Mouse (Mus musculus): ENCODE data around the gene Fat3.

The Fat3 gene

DNA sequence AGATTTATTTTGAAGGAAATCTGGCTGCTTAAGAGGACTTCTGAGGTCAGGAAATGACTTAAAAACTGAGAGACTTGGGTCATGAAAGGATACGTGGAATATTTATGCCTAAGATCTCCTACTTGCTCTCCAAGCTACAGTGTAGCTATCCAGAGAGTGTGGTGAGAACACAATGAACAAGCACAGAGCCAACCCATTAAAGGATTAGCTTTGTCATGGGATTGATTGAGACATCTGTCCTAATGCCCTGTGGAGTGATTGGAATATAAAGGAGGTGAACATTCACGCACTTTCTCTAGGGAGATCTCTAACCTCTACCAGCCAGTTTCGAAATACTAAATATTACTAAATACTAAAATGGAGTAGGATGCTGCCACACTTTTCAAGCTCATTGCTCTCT lies 556.9 kb downstream of the Fat3 start:
- DNase-seq (ENCODE audit: low spot score), result no peak

DNA sequence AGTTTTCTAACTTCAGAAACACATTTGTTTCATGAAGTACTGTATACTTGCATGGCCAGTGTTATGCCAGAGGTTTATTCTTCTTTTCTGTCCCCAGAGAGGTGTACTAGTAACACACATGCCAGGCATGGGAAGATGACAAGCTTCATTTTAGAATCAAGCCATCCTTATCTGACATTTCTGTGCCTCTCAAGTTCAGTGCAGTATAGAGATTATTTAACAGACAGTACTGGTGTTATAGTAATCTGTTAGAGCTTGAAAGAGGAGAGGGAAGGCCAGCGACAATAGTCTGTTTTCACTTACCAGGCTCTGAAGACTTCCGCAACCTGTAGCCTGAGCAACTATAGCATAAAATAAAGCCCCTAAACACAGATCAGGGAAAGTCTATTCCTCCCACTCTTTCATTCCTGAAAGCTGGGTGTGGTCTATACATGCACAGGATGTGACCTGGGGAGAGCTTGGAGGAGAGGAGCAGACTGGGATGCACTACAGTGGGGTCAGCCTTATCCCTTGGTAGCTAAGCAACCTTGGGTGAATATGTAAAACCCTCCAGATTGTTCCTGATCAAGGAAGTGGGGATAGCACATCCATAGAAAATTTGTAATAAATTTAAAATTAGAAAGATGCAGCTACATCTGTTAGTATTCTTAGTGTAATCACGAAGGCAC lies 557.5 kb downstream of the Fat3 start:
- no peak for DNase-seq (ENCODE audit: low spot score)

- DNase-seq (ENCODE audit: low spot score), result peak; percentile 56
Observed at GRCm38 (mm10) chr9:15941818-15942217, 559.3 kb downstream of the Fat3 start.

DNA sequence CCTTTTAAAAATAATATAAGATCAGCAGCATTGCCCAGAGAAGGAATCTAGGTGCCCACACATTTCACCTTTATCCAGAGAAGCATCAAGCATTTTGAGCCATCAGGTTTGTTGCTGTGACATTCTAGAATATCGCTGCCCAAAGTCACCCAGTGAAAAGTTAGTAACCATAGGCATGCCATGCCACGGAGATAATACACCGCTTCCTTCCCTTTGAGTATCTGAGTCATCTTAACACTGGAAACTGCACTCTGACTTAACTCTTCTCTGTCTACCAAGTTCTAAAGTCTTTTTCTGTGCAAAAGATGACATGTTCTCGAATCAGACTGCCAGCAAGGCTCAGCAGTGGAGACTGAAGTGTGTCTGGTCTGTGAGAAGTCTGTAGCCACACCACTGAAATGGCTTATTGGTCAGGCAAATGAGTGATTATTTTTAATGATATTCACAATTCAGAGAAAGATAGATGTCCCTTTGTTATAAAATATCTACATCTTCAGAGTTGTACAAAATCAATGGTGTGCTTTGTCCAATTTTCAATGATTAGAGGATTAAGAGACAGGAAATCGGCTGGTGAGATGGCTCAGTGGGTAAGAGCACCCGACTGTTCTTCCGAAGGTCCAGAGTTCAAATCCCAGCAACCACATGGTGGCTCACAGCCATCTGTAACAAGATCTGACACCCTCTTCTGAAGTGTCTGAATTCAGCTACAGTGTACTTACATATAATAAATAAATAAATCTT lies 560.0 kb downstream of the Fat3 start:
- DNase-seq (ENCODE audit: low spot score), result peak; percentile 16

GRCm38 (mm10) chr9:15939594-15939993 lies 561.5 kb downstream of the Fat3 start:
- peak; percentile 21 for DNase-seq (ENCODE audit: low spot score)

DNA sequence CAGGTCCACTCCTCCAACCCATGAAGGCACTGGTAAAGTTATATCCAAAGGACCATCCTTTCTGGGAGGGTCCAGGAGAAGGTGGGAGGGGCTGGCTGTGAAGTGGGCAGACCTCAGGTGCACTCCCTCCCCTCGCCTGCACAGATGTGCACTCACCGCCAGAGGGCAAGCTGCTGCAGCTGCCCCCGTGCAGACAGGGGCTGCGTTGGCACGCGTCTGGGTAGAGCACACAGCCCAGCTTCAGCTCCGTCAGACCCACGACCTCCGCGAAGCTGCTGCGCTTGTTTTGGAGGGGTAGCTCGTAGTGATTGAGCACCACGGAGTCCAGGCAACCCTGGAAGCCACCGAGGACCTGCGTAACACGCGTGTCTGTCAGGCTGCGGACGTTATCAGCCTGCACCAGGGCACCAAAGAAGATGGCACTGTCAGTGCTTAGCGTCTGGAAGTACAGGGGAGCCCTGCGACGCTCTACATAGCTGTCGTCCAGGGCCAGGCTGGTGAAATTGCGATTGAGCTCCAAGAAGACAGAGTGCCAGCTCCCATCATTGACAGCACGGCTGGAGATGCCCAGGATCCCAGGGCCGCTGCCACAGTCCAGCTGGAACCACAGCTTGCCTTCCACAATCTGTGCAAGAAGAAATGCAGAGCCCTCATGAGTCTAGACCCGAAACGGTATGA lies 563.1 kb downstream of the Fat3 start:
- DNase-seq (ENCODE audit: low spot score), result no peak

GRCm38 (mm10) chr9:15930928-15931443 lies 570.1 kb downstream of the Fat3 start:
- no peak for DNase-seq (ENCODE audit: low spot score)

DNA sequence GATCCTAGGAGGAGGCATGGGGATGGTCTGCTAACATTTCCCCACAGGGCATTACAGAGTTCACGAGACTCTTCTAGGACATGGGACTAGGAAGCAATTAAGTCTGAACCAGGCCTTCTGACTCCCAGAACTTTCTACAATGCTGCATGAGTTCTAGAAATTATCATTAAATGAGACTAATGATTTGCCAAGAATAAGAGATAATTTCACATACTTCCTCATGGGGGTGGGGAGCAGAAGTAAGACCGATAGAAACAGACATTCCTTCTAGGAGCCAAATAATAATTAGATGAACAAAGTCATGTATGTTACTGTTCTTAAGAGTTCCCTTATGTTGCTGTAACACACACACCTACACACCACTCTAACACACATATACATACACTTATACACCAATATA lies 572.8 kb downstream of the Fat3 start:
- DNase-seq (ENCODE audit: low spot score), result no peak

- no peak for DNase-seq (ENCODE audit: low spot score)
Observed at GRCm38 (mm10) chr9:15927378-15928083, 573.6 kb downstream of the Fat3 start.

- no peak for DNase-seq (ENCODE audit: low spot score)
Observed at GRCm38 (mm10) chr9:15925237-15925636, 575.8 kb downstream of the Fat3 start.

DNA sequence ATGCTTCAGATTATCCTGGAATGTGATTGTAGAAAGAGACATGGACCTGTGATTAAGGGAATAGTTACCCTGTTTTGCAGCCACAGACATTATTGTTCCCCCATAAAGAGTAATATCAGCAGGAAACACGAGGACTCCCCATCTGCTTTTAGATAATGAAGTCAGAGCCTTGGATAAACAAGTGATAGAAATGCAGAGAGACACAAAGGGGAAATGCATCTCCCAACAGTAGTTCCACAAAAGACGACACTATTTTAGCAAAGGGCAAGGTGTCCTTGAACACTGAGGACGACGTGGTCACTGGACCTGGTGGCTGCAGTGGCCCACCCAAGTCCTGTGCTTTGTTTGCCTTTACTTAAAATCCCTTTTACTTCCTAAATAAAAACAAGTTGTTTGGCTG lies 580.8 kb downstream of the Fat3 start:
- no peak for DNase-seq (ENCODE audit: low spot score)

DNA sequence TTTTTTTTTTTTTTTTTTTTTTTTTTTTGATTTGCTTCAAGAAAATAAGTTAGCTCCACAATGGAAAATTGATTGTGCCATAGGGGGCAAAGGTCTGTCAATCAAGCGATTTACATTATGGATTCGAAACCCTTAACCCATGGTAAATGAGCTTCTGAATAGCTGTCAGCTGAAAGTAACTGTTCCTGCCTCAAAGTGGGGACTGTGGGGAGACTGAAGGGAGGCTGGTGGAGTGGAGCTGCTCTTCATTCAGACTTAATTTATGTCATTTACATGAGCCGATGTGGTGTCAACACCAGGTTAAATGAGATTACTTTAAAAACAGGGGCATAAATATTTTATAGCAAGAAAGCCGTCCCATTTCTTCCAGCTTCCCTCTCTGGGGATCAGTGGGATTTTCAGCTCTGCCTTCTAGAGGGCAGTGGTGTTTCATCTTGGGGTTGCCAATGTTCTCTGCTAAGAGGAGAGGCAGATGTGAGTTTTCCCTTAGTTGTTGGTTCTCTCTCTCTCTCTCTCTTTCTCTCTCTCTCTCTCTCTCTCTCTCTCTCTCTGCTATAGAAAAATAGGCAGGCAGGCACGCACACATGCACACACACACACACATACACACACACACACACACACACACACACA lies 581.6 kb downstream of the Fat3 start:
- DNase-seq (ENCODE audit: low spot score), result no peak

- no peak for DNase-seq (ENCODE audit: low spot score)
Observed at GRCm38 (mm10) chr9:15916600-15916999, 584.5 kb downstream of the Fat3 start.

DNA sequence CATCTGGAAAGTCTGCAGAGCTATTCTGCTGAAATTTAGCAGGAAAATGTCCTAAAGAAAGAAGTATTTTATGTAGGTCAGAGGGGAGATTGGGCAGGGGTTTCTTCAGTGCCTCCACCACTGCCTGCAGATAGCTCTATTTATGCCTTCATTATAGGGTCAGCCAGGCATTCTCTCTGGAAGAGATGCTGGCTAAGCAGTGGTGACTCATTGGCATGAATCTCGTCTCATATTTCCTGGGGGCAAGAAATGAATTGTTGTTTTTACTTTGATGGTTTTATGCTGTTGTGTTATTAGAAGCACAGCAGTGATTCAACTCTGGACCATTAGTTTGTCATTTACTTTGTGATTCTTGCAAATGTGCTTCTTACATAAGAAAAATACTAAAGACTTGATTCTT lies 588.4 kb downstream of the Fat3 start:
- DNase-seq (ENCODE audit: low spot score), result no peak

DNA sequence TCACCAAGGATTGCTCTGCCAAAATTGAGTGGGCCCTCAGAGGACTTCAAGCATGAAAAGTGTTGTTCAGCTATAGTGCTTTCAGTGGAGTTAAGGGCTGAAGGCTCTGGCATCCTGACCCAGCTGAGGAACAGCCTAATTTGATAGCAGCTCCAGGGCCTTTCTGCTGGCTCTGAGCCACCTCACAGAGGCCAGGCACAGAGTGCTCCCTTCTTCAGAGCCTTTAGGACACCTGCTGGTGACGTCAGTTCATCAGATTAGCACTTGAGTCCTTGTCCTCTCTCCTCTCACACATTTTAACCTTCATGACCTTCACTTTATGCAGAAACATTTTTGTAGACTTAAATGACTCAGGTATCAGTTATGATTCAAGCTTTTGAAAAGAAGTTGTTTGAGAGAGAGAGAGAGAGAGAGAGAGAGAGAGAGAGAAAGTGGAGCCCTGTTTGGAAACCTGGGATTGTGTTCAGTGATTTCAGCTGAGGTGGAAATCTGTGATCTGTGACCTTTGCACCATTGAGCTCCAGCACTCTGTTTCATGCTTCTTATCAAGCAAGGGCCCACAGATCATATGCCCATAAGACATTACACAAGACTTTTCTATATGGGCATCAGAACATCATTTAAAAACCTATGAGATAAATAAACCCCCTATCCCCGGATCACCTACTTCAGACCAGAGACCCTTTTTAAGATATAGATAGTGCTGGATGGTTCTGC lies 591.5 kb downstream of the Fat3 start:
- DNase-seq (ENCODE audit: low spot score), result no peak

DNA sequence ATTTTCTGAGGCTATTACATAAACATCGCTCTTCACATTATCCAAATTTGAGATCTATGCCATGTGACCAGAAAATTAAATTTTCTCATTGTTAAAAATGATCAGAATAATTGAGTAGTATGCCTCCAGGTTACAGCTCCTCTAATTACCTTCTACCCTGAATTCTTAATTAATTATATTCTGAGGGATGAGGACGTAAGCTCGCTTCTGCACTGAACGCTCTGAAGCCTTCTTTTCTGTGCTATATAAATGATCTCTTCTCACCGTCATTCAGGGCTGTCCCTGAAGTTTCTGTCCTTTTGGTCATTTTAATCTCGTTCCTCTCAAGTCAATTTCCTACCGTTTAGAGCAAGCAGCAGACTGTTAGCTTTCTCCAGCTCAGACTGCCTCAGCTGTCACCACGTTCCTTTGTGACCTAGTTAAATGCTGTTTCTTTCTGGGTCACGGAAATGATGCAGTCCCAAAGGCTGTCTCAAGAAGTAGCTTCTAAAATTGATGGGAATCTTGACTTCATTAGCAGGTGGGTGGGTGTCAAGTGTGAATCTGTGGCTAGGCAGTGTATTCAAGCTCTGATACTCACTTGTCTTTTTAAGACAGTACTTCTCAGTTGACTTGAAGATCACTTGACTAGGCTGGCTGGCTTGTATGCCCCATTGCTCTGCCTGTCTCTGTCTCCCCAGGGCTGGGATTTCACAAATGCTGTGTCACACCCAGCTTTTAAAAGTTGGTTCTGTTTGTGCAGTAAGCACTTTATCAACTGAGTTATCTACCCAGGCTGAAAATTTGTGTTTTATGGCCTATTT lies 596.9 kb downstream of the Fat3 start:
- no peak for DNase-seq (ENCODE audit: low spot score)

- DNase-seq (ENCODE audit: low spot score), result no peak
Observed at GRCm38 (mm10) chr9:15898112-15898511, 603.0 kb downstream of the Fat3 start.

DNA sequence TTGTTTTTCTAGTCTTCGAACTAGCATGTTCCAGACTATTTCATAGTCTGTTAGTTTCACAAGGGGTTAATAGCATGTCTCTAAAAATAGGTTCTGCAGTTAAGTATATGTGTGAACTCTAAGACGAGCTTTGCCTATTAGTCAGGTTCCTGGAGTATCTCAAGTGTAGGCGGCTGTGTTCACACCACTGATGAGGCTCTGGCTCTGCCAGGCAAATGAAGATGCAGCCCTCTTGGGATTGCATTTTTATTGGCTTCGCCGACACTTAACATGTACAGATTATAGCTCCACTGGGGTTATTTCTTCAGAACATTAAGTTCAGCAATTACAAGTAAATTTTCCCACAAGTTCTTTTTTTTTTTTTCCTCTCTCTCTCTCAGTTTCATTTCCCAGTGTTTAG lies 614.3 kb downstream of the Fat3 start:
- DNase-seq (ENCODE audit: low spot score), result no peak

GRCm38 (mm10) chr9:15880754-15881153 lies 620.3 kb downstream of the Fat3 start:
- no peak for DNase-seq (ENCODE audit: low spot score)

GRCm38 (mm10) chr9:15880160-15880603 lies 620.9 kb downstream of the Fat3 start:
- DNase-seq (ENCODE audit: low spot score), result peak; percentile 24

Data from c-Kit-positive CD71-positive TER-119-positive erythroid progenitor cells, embryonic 14.5 days (primary cell).